Mouse (Mus musculus): ENCODE results near the gene Ano2.

The Ano2 gene

GRCm38 (mm10) chr6:125743203-125744100 lies 53.2 kb downstream of the Ano2 start:
- no peak for DNase-seq

DNA sequence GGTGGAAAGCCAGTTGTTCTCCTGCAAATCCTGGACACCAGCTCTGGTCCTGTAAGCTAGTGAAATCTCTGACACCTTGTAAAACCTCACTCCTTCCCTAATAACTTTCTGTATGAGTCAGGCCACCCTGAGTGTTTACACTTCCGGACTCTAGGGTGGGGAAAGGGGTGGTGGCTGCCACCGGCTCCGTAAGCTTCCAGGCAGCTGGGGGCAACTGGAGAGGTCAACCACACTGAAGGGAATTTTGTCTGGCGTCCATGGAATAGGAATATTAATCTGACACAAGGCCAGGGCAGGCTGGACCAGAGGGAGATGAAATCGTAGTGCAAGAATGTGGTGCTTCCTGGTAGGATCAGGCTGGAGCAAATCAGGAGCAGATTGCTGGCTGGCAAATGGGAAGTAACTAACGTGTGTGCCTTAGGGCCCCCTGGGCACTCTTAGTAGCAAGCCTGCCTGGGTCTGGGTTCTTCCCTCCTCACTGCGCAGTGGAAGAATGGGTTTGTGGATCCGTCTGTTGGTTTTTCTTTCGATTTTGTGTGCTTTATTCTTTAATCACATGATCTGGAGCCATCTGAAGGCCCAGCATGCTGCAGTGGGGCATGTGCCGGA lies 57.2 kb downstream of the Ano2 start:
- DNase-seq = no peak

GRCm38 (mm10) chr6:125748646-125749045 lies 58.4 kb downstream of the Ano2 start:
- no peak for DNase-seq

DNA sequence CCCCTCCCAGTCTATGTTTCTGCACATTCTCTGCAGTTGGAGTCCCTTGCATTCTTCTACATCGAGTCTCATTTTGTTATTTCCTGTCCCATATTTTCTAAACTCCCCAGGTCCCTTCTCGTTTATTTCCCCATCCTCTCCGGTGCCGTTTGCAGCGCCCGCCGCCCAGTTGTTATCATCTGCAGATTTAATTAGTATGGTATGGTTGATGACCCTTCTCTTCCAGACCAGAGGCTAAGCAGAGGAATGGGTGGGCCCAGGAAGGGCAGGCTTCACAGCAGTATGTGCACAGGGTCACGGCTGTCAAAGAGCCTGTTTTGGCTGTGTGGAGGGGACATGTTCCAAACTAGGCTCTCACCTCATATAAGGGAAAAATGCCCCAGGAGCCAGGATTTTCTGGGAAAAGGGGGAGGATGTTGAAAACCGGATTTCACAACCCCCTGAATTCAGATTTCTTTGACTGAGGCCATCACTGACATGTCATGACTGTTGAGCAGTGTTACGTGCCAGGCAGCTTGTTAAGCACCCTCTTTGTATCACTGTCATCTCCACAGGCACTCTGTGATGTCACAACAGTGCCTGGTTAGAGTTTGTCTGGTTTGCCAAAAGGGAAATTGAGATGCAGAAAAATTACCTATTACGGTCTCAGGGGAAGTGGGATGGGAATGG lies 72.8 kb downstream of the Ano2 start:
- DNase-seq = no peak

DNA sequence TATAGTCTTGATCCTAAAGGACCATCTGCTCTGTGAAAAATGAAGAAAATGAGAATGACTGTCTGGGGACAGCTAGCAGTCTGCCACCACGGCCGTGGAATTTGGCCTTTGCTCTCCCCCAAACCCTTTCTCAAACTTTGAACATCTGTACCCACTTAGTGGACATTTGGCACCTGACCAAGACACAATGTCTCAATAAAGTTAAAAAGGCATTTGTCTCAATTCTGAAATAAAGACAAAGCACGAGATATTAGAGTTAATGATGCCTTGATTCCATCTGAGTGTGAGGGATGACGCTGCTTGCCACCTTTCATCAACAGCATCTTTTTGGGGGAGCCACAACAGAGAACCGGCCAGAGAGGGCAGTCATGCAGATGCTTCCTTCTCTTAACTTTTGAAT lies 83.0 kb downstream of the Ano2 start:
- DNase-seq = no peak

DNA sequence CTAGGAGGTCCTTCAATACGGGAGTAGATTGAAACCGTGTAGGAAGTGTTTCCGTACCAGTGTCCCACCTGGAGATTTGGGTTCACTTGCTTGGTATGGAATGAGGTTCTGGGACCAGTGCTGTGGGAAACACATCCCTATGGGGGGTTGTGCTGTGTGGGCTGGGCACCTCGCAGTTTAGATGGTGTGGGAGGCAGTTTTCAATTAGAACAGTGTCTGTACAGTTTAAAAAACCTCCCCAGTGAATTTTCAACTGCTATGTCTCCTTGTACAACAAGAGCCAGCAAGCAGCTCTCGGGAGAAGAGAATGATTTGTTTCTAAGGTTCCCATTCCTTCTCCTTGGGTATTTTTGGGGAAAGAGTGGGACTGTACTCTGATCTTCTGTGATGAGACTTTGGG lies 86.1 kb downstream of the Ano2 start:
- DNase-seq = no peak

DNA sequence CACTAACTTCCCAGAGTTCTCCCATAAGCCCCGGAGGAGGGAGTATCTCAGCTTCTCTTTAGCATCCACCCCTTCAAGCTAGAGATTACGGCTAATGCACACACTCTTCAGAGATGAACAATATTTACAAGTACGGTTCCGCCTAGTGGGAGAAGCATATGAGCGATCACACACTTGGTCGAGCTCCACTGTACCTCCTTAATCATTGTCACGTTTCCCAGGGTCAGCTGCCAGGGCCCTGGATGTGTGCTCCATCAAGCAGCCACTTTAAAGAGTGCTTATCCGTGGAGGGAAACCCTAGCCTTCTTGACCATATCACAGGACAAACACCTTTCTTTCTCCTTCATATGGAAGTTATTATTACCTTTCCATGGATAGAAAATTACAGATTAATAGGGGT lies 112.7 kb downstream of the Ano2 start:
- no peak for DNase-seq

- DNase-seq = no peak
These were observed 113.3 kb downstream of the Ano2 start for GRCm38 (mm10) chr6:125803364-125804011.

DNA sequence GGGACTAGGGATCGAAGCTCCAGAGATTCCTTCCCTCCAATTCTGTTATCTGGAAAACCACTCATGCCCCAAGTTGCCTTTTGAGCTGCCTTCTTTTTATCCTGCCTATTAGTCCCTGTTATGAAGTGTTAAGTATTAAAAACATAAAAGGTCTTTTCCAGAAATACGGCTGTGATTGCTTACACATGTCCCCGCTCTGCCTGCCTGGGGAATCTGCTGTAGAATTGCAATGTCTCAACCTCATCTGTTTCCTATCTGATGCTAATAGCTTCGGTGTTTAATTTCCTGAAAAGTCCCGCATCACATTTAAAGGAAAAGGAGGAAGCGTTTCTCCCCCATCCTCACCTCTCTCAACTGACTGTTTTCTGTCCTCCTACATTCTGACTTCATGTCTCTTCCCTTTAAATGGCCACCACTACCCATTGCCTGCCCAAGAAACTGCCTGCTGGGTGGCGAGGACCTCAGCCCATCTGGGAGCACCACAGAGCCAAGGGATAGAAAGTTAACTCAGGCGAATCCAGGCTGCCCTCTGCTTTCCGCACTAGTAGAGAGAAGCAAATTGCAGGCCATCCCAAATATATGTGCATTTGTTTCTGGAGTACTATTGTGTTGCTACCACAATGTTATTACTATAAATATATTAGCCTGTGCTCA lies 118.9 kb downstream of the Ano2 start:
- DNase-seq = no peak

GRCm38 (mm10) chr6:125811395-125811794 lies 121.2 kb downstream of the Ano2 start:
- no peak for DNase-seq

GRCm38 (mm10) chr6:125838121-125838520 lies 147.9 kb downstream of the Ano2 start:
- DNase-seq = peak; percentile 40

- no peak for DNase-seq
These were observed 151.1 kb downstream of the Ano2 start for GRCm38 (mm10) chr6:125841284-125841683.

DNA sequence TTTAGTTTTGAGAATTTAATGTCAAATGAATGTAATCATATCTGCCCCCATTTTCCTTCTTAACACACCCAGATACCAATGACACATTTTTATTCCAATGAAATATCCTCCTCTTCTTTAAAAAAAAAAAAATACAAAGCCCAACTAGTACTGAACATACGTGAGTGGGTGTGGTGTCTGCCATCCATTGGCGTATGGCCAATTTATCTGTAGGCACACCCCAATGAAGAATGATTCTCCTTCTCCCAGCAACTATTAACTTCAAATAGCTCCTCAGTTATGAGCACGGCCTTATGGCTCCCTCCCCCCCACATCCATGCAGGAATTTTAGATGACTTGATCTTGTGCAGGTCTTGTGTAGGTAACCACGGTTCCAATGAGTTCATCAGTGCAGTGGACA lies 161.0 kb downstream of the Ano2 start:
- no peak for DNase-seq

GRCm38 (mm10) chr6:125858294-125858693 lies 168.1 kb downstream of the Ano2 start:
- DNase-seq = no peak

GRCm38 (mm10) chr6:125868516-125868915 lies 178.3 kb downstream of the Ano2 start:
- DNase-seq = no peak

DNA sequence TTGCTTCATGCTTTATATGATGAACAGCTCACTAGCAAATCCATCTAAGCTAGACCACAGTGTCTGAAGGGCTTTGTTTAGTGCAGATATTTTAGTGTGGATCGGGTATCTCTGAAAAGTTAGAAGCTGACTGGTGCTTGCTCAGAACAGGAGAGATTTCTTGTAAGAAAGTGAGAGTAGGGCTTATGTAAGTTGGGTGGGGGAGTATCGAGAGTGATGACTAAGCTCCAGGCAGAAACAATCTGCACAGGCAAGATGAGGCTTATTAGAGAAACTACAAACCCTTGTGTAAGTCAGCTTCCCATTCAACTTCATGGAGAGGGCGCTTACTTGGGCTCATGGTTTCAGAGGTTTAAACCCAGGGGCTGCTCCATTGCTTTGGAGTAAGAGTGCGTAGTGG lies 181.3 kb downstream of the Ano2 start:
- DNase-seq = no peak

- DNase-seq = no peak
These were observed 184.5 kb downstream of the Ano2 start for GRCm38 (mm10) chr6:125874742-125875141.

DNA sequence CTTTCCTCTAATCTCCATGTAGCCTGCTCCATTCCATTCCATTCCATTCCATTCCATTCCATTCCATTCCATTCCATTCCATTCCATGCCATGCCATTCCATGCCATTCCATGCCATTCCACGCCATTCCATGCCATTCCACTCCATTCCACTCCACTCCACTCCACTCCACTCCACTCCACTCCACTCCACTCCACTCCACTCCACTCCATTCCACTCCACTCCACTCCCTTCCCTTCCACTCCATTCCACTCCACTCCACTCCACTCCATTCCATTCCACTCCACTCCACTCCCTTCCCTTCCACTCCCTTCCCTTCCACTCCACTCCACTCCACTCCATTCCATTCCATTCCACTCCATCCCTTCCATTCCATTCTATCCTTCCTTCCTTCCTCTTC lies 186.7 kb downstream of the Ano2 start:
- DNase-seq = no peak

DNA sequence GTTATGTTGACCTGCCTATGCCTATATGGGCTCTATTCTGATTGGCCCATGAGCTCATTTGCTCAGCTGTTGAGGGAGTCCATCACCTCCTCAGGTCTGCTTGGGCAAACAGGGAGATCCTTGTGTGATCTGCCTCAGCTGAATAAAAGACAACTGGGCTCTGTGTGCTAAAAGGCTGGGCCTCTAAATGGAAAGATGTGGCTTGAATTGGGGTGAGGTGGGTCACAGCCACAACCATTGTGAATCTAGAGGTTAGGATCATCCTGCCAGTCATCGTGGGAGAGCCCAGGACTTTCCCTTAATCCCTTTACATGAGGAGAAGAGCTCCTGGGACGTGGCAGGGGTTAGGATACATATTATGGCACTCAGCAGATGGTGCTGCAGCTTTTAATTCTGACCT lies 188.5 kb downstream of the Ano2 start:
- no peak for DNase-seq

DNA sequence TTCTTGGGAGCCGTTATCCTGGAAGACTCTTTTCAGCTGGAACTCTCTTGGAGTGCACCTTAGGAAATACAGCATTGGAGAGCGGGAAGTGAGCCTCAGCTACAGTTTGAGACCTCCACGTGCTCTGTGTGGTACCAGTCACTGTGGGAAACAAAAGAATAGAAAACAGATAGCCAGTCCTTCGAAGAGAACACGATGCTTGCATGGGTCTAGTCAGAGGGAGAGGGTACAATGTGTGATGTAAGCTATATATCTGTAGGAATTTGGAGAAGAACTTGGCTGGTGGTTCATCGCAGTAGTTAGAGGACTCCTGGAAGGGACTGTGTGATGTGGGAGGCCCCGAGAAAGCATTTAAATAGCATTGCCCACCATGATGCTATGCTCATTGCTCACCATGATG lies 189.1 kb downstream of the Ano2 start:
- no peak for DNase-seq

DNA sequence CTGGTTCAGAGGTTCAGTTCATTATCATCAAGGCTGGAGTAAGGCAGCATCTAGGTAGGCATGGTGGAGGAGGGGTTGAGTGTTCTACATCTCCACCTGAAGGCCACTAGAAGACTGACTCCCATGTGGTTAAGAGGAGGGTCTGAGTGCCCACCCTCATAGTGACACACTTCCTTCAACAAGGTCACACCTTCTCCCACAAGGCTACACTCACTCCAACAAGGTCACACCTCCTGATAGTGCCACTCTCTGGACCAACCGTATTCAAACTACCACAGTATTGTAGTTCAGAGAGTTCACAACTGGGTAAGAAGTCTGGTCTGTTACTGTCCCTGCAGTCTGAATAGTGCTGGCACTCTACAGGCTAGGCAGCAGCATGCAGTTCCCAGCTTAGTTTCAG lies 198.4 kb downstream of the Ano2 start:
- DNase-seq = no peak

GRCm38 (mm10) chr6:125894340-125894739 lies 204.1 kb downstream of the Ano2 start:
- DNase-seq = no peak

- no peak for DNase-seq
These were observed 224.2 kb downstream of the Ano2 start for GRCm38 (mm10) chr6:125914446-125914845.
